ENCODE assay signal across 9 mouse cellular contexts in the genomic region with DNA sequence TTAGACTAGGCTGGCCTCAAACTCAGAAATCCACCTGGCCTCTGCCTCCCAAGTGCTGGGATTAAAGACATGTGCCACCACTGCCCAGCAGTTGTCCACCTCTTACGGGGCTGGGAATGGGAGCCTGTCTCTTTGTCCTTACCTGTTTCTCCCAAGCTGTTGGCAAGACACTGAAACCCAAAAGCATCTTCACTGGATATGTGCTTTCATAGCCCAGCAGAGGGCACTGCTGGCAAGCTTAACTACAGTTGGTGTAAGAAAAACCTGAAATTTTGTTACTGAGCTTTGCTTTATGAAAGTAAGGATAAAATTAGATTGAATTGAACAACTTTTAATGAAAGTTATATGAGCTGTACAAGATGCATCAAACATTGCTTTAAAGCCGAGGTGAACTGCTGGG. TPM values are rescaled to one million over a fixed set of nuclear protein-coding genes. Genes with fewer than 3 reads are reported as not detected.
DNase-seq lines count a peak whose midpoint lies in the region; ATAC-seq and TF ChIP-seq lines count a peak whose summit lies in the region.
"Had no signal": no experiment of that assay in that cellular context is flagged by ENCODE, and none has a peak within 500 bp of the region (broad histone marks: within the 10 kb centered on the region; RNA-seq: fewer than 3 reads in every experiment).

No protein-coding gene starts in this region.

- no peak overlapping the region for H3K27ac ChIP-seq in midbrain, embryonic 10.5 days (replicated peaks)
- H3K27ac ChIP-seq in midbrain, embryonic 13.5 days: no peak overlapping the region
- H3K27ac ChIP-seq in limb, embryonic 14.5 days (replicated peaks; ENCODE audit: low read depth, low read length): no peak overlapping the region

- WGBS in midbrain, embryonic 10.5 days: 32% methylated on average over 2 of the region's 2 CpGs
- 34% methylated on average over 2 of the region's 2 CpGs for WGBS in midbrain, embryonic 13.5 days
- 28% methylated on average over 2 of the region's 2 CpGs for WGBS in limb, embryonic 14.5 days

- no peaks in the 10 kb centered on the region for H3K9me3 ChIP-seq in midbrain, embryonic 10.5 days (replicated peaks)
- H3K9me3 ChIP-seq in midbrain, embryonic 13.5 days: no peaks in the 10 kb centered on the region
- no peaks in the 10 kb centered on the region for H3K9me3 ChIP-seq in limb, embryonic 14.5 days (ENCODE audit: control insufficient read depth, low read length)

- ATAC-seq in midbrain, embryonic 13.5 days: no peak
- ATAC-seq in limb, embryonic 14.5 days (ENCODE audit: low FRiP score, low read depth): no peak
- no peak for ATAC-seq in granulocyte monocyte progenitor cell, adult 5-6 weeks (replicated peaks; ENCODE audit: poor library complexity, severe bottlenecking)

- H3K36me3 ChIP-seq in midbrain, embryonic 10.5 days: peaks cover 37% of the 10 kb centered on the region
- peaks cover 24% of the 10 kb centered on the region for H3K36me3 ChIP-seq in midbrain, embryonic 13.5 days
- H3K36me3 ChIP-seq in limb, embryonic 14.5 days (ENCODE audit: control insufficient read depth, insufficient read depth, low read length): peaks cover 24% of the 10 kb centered on the region

- H3K4me1 ChIP-seq in midbrain, embryonic 10.5 days: peaks cover 11% of the 10 kb centered on the region
- peaks cover 6% of the 10 kb centered on the region; the same call in 1 of the 2 replicates for H3K4me1 ChIP-seq in midbrain, embryonic 13.5 days (replicated peaks)
- peaks cover 3% of the 10 kb centered on the region; the same call in 1 of the 2 replicates for H3K4me1 ChIP-seq in limb, embryonic 14.5 days (ENCODE audit: control insufficient read depth, insufficient read depth, low read length)

- TF ChIP-seq POLR2A in limb, embryonic 14.5 days (IDR thresholded peaks at IDR 0.05; ENCODE audit: borderline replicate concordance, extremely low read depth, insufficient read depth, insufficient read length): no peak

- H3K4me2 ChIP-seq in midbrain, embryonic 13.5 days (replicated peaks): no peak overlapping the region
- no peak overlapping the region for H3K4me2 ChIP-seq in limb, embryonic 14.5 days (replicated peaks; ENCODE audit: low read depth, low read length, severe bottlenecking)

- no peak overlapping the region for H3K4me3 ChIP-seq in midbrain, embryonic 10.5 days
- H3K4me3 ChIP-seq in midbrain, embryonic 13.5 days (replicated peaks): no peak overlapping the region
- H3K4me3 ChIP-seq in limb, embryonic 14.5 days (replicated peaks; ENCODE audit: low read length): no peak overlapping the region
- H3K4me3 ChIP-seq: myocyte had no signal

- H3K9ac ChIP-seq in midbrain, embryonic 13.5 days (replicated peaks): no peak overlapping the region
- no peak overlapping the region for H3K9ac ChIP-seq in limb, embryonic 14.5 days (ENCODE audit: low read depth, low read length, severe bottlenecking)

- H3K27me3 ChIP-seq in midbrain, embryonic 10.5 days (ENCODE audit: low read depth, poor library complexity, severe bottlenecking): no peaks in the 10 kb centered on the region
- H3K27me3 ChIP-seq in midbrain, embryonic 13.5 days: no peaks in the 10 kb centered on the region
- H3K27me3 ChIP-seq in limb, embryonic 14.5 days (ENCODE audit: control insufficient read depth, insufficient read depth, low read length): no peaks in the 10 kb centered on the region

- DNase-seq in midbrain, embryonic 10.5 days (ENCODE audit: low spot score): peak; percentile 32
- DNase-seq in R1 (ENCODE audit: low read depth, low spot score): peak; percentile 74
- DNase-seq in cerebellum, postnatal 10 days: peak; percentile 77 to 79
- peak; percentile 45 to 66 for DNase-seq in kidney, adult 8-10 months
- DNase-seq in limb, embryonic 14.5 days (ENCODE audit: low spot score): peak; percentile 78
- peak; percentile 73 to 77 for DNase-seq in right cerebral cortex, adult 2 months (ENCODE audit: low spot score in 2 of 2)

RNA-seq across cellular contexts. Expression of gene Abl1, which starts 4.5 kb away (rescaled TPM):
- polyA plus RNA-seq in midbrain, embryonic 10.5 days (2016; fragmentation: Nextera tagmentation; extraction: Ambion mirVana): 44.2 and 48.2 TPM in 2 replicates
- 25.3 and 27.0 TPM in 2 replicates for polyA plus RNA-seq in midbrain, embryonic 13.5 days (2015; fragmentation: Nextera tagmentation; extraction: Ambion mirVana)
- polyA plus RNA-seq in limb, embryonic 14.5 days (2012; rRNA removed): 104 and 128 TPM in 2 replicates
- 49.0 and 54.9 TPM in 2 replicates for polyA plus RNA-seq in limb, embryonic 14.5 days (2014; fragmentation: Nextera tagmentation; extraction: Ambion mirVana)
- 41.9 and 65.4 TPM in 2 replicates for total RNA-seq in granulocyte monocyte progenitor cell, adult 5-6 weeks (2014; fragmentation: Nextera tagmentation)
- 21.0 and 24.5 TPM in 2 replicates for total RNA-seq in granulocyte monocyte progenitor cell, adult 5-6 weeks (2017)

RNA-seq across cellular contexts. Expression of gene Exosc2, which starts 13.2 kb away (rescaled TPM):
- polyA plus RNA-seq in midbrain, embryonic 10.5 days (2016; fragmentation: Nextera tagmentation; extraction: Ambion mirVana): 97.4 and 106 TPM in 2 replicates
- polyA plus RNA-seq in midbrain, embryonic 13.5 days (2015; fragmentation: Nextera tagmentation; extraction: Ambion mirVana): 45.7 and 49.1 TPM in 2 replicates
- polyA plus RNA-seq in limb, embryonic 14.5 days (2012; rRNA removed): 43.4 and 49.7 TPM in 2 replicates
- polyA plus RNA-seq in limb, embryonic 14.5 days (2014; fragmentation: Nextera tagmentation; extraction: Ambion mirVana): 46.6 and 47.6 TPM in 2 replicates
- total RNA-seq in granulocyte monocyte progenitor cell, adult 5-6 weeks (2014; fragmentation: Nextera tagmentation): 58.1 and 68.7 TPM in 2 replicates
- 59.2 and 59.7 TPM in 2 replicates for total RNA-seq in granulocyte monocyte progenitor cell, adult 5-6 weeks (2017)

RNA-seq across cellular contexts. Expression of gene Prdm12, which starts 43.8 kb away (rescaled TPM):
- 2.0 and 4.3 TPM in 2 replicates for polyA plus RNA-seq in midbrain, embryonic 10.5 days (2016; fragmentation: Nextera tagmentation; extraction: Ambion mirVana)
- 4.0 and 8.5 TPM in 2 replicates for polyA plus RNA-seq in midbrain, embryonic 13.5 days (2015; fragmentation: Nextera tagmentation; extraction: Ambion mirVana)
- 0.03 TPM in 1 of 2 replicates, not detected in the other for polyA plus RNA-seq in limb, embryonic 14.5 days (2012; rRNA removed)
- polyA plus RNA-seq in limb, embryonic 14.5 days (2014; fragmentation: Nextera tagmentation; extraction: Ambion mirVana): not detected in 2 replicates
- not detected in 2 replicates for total RNA-seq in granulocyte monocyte progenitor cell, adult 5-6 weeks (2014; fragmentation: Nextera tagmentation)
- not detected in 2 replicates for total RNA-seq in granulocyte monocyte progenitor cell, adult 5-6 weeks (2017)
- polyA plus RNA-seq: myocyte had no signal
